Mouse (Mus musculus) C2C12 (cell line): ENCODE data around the gene Piwil1. TPM values are rescaled to one million over a fixed set of nuclear protein-coding genes. Genes with fewer than 3 reads are reported as not detected.

Experiments
- H3K27me3 ChIP-seq: one replicate; pipeline ENCODE4 v1.6.1; 2011; ENCODE audit not compliant: control insufficient read depth, insufficient read depth, insufficient read length
- H3K36me3 ChIP-seq: one replicate; pipeline ENCODE4 v1.6.1; 2011; ENCODE audit not compliant: control insufficient read depth, insufficient read depth
- H3K4me3 ChIP-seq: one replicate; pipeline ENCODE4 v1.5.1; 2011; ENCODE audit warnings: mild to moderate bottlenecking, control low read depth; ENCODE audit not compliant: poor library complexity, insufficient read depth, severe bottlenecking
- H3K79me2 ChIP-seq: one replicate; pipeline ENCODE4 v1.6.1; 2011; ENCODE audit not compliant: control insufficient read depth, insufficient read depth
- H3K79me3 ChIP-seq: one replicate; pipeline ENCODE4 v1.6.1; 2011; ENCODE audit warnings: low read depth, control low read depth
- H3ac ChIP-seq: one replicate; pipeline ENCODE3; 2011; ENCODE audit warnings: low read depth; ENCODE audit not compliant: control insufficient read depth, insufficient read length
- CEBPB ChIP-seq: IDR thresholded peaks from one replicate; pipeline ENCODE4 v1.6.1; 2011; ENCODE audit warnings: low read depth, mild to moderate bottlenecking, control low read depth, moderate library complexity
- CTCF ChIP-seq: IDR thresholded peaks from one replicate; pipeline ENCODE4 v1.5.1; 2011; ENCODE audit not compliant: control insufficient read depth, insufficient read depth, insufficient read length
- FOSL1 ChIP-seq: IDR thresholded peaks from one replicate; pipeline ENCODE4 v1.8.0; 2011; ENCODE audit warnings: mild to moderate bottlenecking, low read length; ENCODE audit not compliant: poor library complexity, insufficient read depth, severe bottlenecking
- MAX ChIP-seq: IDR thresholded peaks from one replicate; pipeline ENCODE4 v1.6.1; 2011; ENCODE audit warnings: mild to moderate bottlenecking, control low read depth
- MYOD1 ChIP-seq: IDR thresholded peaks from one replicate; pipeline ENCODE4 v1.6.1; 2011; ENCODE audit warnings: low read depth; ENCODE audit not compliant: control insufficient read depth, insufficient read length
- MYOG ChIP-seq: IDR thresholded peaks from one replicate; pipeline ENCODE4 v1.6.1; 2011; ENCODE audit not compliant: control insufficient read depth, insufficient read length; ENCODE audit errors: extremely low read depth
- USF1 ChIP-seq: IDR thresholded peaks from one replicate; pipeline ENCODE4 v1.6.1; 2011; ENCODE audit warnings: low read depth, mild to moderate bottlenecking, control low read depth, moderate library complexity
- long read RNA-seq, 2 experiments: library from polyadenylated mRNA; unstranded; transcript quantifications; one replicate each; pipeline ENCODE4 v2.0.0; 2019 to 2020
- polyA plus RNA-seq: library from polyadenylated mRNA; unstranded; fragments of >200 nt; fragmentation: generic; extraction: Trizol; gene quantifications from one replicate; pipeline ENCODE4 v1.2.1, GENCODE M21; 2012; ENCODE audit warnings: missing spikeins

Piwil1 gene
- polyA plus RNA-seq, result not detected
- long read RNA-seq, experiment 1, result 0 reads
- long read RNA-seq, experiment 2, result 0 reads

- Histone ChIP-seq H3K27me3 (no peaks in the 10 kb centered on the region), H3K79me3 (no peaks in the 10 kb centered on the region), H3K4me3 (no peak within 1 kb of the TSS), H3ac (no peak within 1 kb of the TSS), H3K36me3 (no peaks in the 10 kb centered on the region), H3K79me2 (no peaks in the 10 kb centered on the region)
- TF ChIP-seq CEBPB (no peak), FOSL1 (no peak), CTCF (no peak), USF1 (no peak), MYOG (no peak), MYOD1 (no peak), MAX (no peak)
Measured at GRCm38 (mm10) chr5:128702224-128702623, at the start of gene Piwil1. TSS of gene Piwil1 (plus strand) at chr5:128702524.

- no peak for TF ChIP-seq CEBPB
- TF ChIP-seq MYOG, result no peak
- TF ChIP-seq MYOD1, result no peak
- no peak for TF ChIP-seq CTCF
- TF ChIP-seq FOSL1, result no peak
- TF ChIP-seq MAX, result no peak
- no peak for TF ChIP-seq USF1
- Histone ChIP-seq H3K4me3 (no peak overlapping the region), H3K27me3 (no peaks in the 10 kb centered on the region), H3K79me3 (no peaks in the 10 kb centered on the region), H3ac (no peak overlapping the region), H3K79me2 (no peaks in the 10 kb centered on the region), H3K36me3 (no peaks in the 10 kb centered on the region)
Measured at GRCm38 (mm10) chr5:128656496-128657135, 45.7 kb upstream of the Piwil1 start.

GRCm38 (mm10) chr5:128660101-128660500, 42.2 kb upstream of the Piwil1 start:
- no peak for TF ChIP-seq CTCF
- no peak for TF ChIP-seq MYOD1
- no peak for TF ChIP-seq MYOG
- TF ChIP-seq CEBPB, result no peak
- TF ChIP-seq FOSL1, result no peak
- no peak for TF ChIP-seq MAX
- TF ChIP-seq USF1, result no peak
- no peaks in the 10 kb centered on the region for H3K79me3 ChIP-seq
- no peaks in the 10 kb centered on the region for H3K79me2 ChIP-seq
- H3ac ChIP-seq, result no peak overlapping the region
- no peaks in the 10 kb centered on the region for H3K36me3 ChIP-seq
- H3K27me3 ChIP-seq, result no peaks in the 10 kb centered on the region
- no peak overlapping the region for H3K4me3 ChIP-seq

GRCm38 (mm10) chr5:128662881-128663280, 39.4 kb upstream of the Piwil1 start:
- Histone ChIP-seq H3K79me2 (no peaks in the 10 kb centered on the region), H3ac (no peak overlapping the region)
- TF ChIP-seq CTCF (no peak), MAX (no peak), USF1 (no peak), MYOD1 (no peak), CEBPB (no peak), MYOG (no peak), FOSL1 (no peak)

GRCm38 (mm10) chr5:128663976-128664375, 38.3 kb upstream of the Piwil1 start:
- Histone ChIP-seq H3K79me2 (no peaks in the 10 kb centered on the region), H3K79me3 (no peaks in the 10 kb centered on the region), H3K27me3 (no peaks in the 10 kb centered on the region), H3ac (no peak overlapping the region), H3K4me3 (no peak overlapping the region), H3K36me3 (no peaks in the 10 kb centered on the region)
- no peak for TF ChIP-seq MYOG
- no peak for TF ChIP-seq MAX
- TF ChIP-seq MYOD1, result no peak
- TF ChIP-seq CTCF, result no peak
- TF ChIP-seq USF1, result no peak
- no peak for TF ChIP-seq CEBPB
- no peak for TF ChIP-seq FOSL1

More at GRCm38 (mm10) chr5:128662881-128663280, 39.4 kb upstream of the Piwil1 start:
- H3K4me3 ChIP-seq, result no peak overlapping the region
- no peaks in the 10 kb centered on the region for H3K36me3 ChIP-seq
- H3K79me3 ChIP-seq, result no peaks in the 10 kb centered on the region
- no peaks in the 10 kb centered on the region for H3K27me3 ChIP-seq

- Histone ChIP-seq H3K27me3 (no peaks in the 10 kb centered on the region), H3K4me3 (no peak overlapping the region), H3K79me3 (no peaks in the 10 kb centered on the region), H3K79me2 (no peaks in the 10 kb centered on the region), H3K36me3 (no peaks in the 10 kb centered on the region), H3ac (no peak overlapping the region)
- TF ChIP-seq CTCF (no peak), FOSL1 (no peak), MYOG (no peak), MYOD1 (no peak), USF1 (no peak)
Measured at GRCm38 (mm10) chr5:128665045-128665444, 37.3 kb upstream of the Piwil1 start.
